Mouse (Mus musculus) erythroblast, embryonic 14.5 days (primary cell): ENCODE results near the gene Anxa5. TPM values are rescaled to one million over a fixed set of nuclear protein-coding genes. Genes with fewer than 3 reads are reported as not detected.

Experiments
- H3K27me3 ChIP-seq: 2 replicates; pipeline ENCODE4 v1.6.1; 2012; ENCODE audit warnings: inconsistent platforms; ENCODE audit not compliant: control insufficient read depth
- H3K36me3 ChIP-seq: 2 replicates; pipeline ENCODE4 v1.6.1; 2012; ENCODE audit warnings: mild to moderate bottlenecking, inconsistent platforms; ENCODE audit not compliant: control insufficient read depth
- H3K4me1 ChIP-seq: 2 replicates; pipeline ENCODE4 v1.6.1; 2012; ENCODE audit warnings: inconsistent platforms; ENCODE audit not compliant: control insufficient read depth
- H3K4me3 ChIP-seq: replicated peaks from 2 replicates; pipeline ENCODE3; 2012; ENCODE audit warnings: moderate library complexity, mild to moderate bottlenecking, inconsistent platforms
- H3K9me3 ChIP-seq: 2 replicates; pipeline ENCODE4 v1.6.1; 2012; ENCODE audit warnings: low read length, inconsistent platforms, mixed read lengths; ENCODE audit not compliant: control insufficient read depth
- GATA1 ChIP-seq: IDR thresholded peaks from 2 replicates; pipeline ENCODE4 v1.6.1; 2012; ENCODE audit warnings: low read length, inconsistent platforms, mixed read lengths
- TAL1 ChIP-seq: IDR thresholded peaks from 3 replicates; pipeline ENCODE4 v1.6.1; 2012; ENCODE audit warnings: low read length, inconsistent platforms, mixed read lengths
- polyA plus RNA-seq: library from polyadenylated mRNA; stranded (reverse); fragments of >175 nt; gene quantifications from 2 replicates; pipeline ENCODE4 v1.2.3, GENCODE M21; 2012

Anxa5 gene
- polyA plus RNA-seq, 1 experiment = 0.43 TPM

DNA sequence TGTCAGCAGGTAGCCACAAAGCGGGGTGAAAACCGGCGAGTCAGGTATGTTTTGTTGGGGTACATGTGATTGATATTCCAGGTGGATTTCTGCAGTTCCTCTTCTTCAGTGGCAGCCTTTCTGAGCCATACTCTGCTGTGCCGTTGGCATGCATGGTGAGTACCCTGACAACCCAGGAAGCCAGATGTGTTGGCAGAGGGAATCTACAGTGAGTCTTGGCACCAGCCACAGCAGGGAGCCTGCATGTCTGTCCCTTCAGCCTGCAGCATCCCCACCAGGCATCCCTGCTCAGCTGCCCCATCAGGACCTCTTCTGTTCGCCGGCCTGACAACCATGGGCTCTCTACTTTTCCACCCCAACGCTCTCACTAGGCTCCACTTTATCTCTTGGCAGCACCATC lies 25.9 kb upstream of the Anxa5 start:
- no peaks in the 10 kb centered on the region for H3K36me3 ChIP-seq
- no peaks in the 10 kb centered on the region for H3K27me3 ChIP-seq
- H3K4me3 ChIP-seq = no peak overlapping the region
- TF ChIP-seq GATA1 = no peak
- TF ChIP-seq TAL1 = no peak
- no peaks in the 10 kb centered on the region for H3K4me1 ChIP-seq
- no peaks in the 10 kb centered on the region for H3K9me3 ChIP-seq

DNA sequence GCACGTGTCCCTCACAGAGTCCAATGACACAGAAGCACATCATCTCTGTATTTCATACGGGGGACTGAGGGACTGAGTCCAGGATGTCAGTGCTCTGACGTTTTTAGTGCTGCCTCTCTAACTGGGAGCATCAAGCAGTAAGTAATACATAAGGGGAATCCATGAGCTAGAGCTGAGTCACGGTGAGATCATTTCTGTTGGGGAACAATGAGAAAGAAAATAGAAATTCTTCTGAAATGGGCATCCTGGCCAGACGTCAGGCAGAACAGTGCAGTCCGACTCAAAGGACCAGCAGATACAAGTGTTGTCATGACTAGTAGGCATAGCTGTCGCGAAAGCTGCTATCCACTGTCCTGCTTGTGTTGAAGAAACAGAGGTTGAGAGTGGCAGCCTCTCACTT lies 25.3 kb upstream of the Anxa5 start:
- no peaks in the 10 kb centered on the region for H3K4me1 ChIP-seq
- no peaks in the 10 kb centered on the region for H3K27me3 ChIP-seq
- no peaks in the 10 kb centered on the region for H3K9me3 ChIP-seq
- H3K4me3 ChIP-seq = no peak overlapping the region
- no peaks in the 10 kb centered on the region for H3K36me3 ChIP-seq
- TF ChIP-seq GATA1 = no peak
- no peak for TF ChIP-seq TAL1

DNA sequence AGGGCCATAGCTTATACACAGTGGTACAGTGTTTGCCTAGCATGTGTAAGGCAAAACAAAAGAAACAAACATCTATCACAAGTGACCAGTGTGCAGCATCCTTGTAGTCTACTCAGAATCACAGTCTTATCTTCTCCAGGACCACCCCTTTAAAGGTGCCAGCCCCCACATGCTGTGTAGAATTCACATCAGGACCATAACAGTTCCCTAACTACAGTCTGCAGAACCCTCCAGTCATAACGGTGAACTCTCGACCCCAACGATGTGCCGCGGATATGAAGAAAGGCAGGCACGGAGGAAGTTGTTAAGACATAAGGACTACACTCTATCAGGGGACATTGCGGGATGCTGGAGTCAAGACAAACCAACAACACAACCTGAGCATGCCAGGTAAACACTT lies 23.7 kb upstream of the Anxa5 start:
- Histone ChIP-seq H3K4me1 (no peaks in the 10 kb centered on the region), H3K4me3 (no peak overlapping the region), H3K9me3 (no peaks in the 10 kb centered on the region), H3K36me3 (no peaks in the 10 kb centered on the region), H3K27me3 (no peaks in the 10 kb centered on the region)
- TF ChIP-seq TAL1 (no peak), GATA1 (no peak)

DNA sequence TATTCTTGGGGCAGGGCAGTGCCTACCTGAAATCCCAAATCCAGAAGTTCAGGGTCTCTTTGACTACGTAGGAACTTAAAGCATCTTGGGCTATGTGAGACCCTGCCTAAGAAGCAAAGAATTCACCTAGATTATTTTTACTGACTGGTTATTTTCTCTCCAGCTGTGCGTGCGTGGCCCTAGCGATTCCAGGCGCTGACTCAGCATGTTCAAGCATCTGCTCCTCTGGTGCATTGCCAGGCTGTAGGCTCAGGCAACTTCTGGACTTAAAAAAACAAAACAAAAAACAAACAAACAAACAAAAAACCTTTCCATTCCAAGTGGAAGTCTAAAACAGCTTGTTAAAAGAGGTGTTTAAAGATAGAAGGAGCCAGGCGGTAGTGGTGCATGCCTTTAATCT lies 22.5 kb upstream of the Anxa5 start:
- TF ChIP-seq TAL1 = no peak
- TF ChIP-seq GATA1 = no peak
- H3K4me1 ChIP-seq = no peaks in the 10 kb centered on the region

DNA sequence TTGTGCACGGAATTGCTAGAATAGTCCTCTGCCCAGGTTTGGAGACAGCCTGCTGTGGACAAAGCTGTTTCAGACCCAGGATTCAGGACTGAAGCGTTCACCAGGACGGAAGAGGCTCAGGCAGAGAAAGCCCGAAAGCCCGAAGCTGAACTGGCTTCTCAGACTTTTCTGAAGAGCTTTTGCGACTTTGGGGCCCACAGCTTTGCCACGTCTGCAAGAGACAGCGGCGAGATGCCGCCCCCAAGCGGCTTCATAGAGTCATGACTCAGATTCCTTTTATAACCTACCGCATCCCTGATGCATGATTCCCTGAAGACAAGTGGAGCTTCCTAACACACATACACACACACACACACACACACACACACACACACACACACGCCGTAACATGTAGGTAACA lies 21.1 kb upstream of the Anxa5 start:
- Histone ChIP-seq H3K27me3 (no peaks in the 10 kb centered on the region), H3K36me3 (no peaks in the 10 kb centered on the region), H3K4me1 (no peaks in the 10 kb centered on the region), H3K4me3 (no peak overlapping the region), H3K9me3 (no peaks in the 10 kb centered on the region)
- TF ChIP-seq GATA1 (no peak), TAL1 (no peak)

More for the DNA sequence above, 22.5 kb upstream of the Anxa5 start:
- Histone ChIP-seq H3K27me3 (no peaks in the 10 kb centered on the region), H3K36me3 (no peaks in the 10 kb centered on the region), H3K9me3 (no peaks in the 10 kb centered on the region), H3K4me3 (no peak overlapping the region)

DNA sequence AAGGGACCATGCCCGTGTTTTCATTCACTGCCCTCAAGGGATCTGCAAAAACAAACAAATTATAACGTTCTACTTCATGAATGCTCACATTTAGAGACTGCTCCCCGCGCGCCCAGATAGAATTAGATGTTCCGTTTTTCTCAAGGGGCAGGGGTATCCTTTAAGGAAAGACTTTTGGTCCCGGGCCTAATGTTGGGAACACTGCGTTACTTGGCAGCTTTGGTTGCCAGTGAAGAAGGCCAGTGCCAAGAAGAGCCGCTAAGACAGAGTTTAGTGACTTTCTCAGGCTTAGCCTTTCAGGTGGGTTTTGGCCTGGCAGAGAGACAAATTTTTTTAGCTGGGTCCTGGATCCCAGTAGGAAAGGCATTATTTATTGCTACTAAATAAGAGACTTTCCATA lies 20.6 kb upstream of the Anxa5 start:
- H3K4me1 ChIP-seq = no peaks in the 10 kb centered on the region
- H3K36me3 ChIP-seq = no peaks in the 10 kb centered on the region
- no peaks in the 10 kb centered on the region for H3K27me3 ChIP-seq
- H3K9me3 ChIP-seq = no peaks in the 10 kb centered on the region
- TF ChIP-seq GATA1 (no peak), TAL1 (no peak)
- no peak overlapping the region for H3K4me3 ChIP-seq

DNA sequence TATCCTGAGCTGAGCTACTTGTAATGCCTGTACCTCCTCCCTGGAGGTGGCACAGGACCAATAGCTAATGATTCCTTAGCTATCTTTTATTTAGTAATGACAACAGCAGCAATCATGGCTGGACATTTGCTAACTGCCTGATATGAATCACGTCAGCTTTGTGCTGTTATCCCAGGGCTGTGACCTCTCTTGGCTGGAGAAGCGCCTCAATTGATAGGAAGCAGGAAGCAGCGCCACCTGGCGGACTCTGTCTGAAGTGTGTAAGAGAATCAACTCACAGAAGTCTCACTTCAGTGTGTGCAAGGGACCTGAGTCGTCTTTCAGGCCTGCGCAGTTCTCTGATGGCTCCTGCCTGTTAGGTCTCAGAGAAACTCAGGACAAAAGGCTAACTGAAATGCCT lies 19.7 kb upstream of the Anxa5 start:
- Histone ChIP-seq H3K4me3 (no peak overlapping the region), H3K36me3 (no peaks in the 10 kb centered on the region), H3K27me3 (no peaks in the 10 kb centered on the region), H3K4me1 (no peaks in the 10 kb centered on the region), H3K9me3 (no peaks in the 10 kb centered on the region)
- TF ChIP-seq TAL1 (no peak), GATA1 (no peak)

DNA sequence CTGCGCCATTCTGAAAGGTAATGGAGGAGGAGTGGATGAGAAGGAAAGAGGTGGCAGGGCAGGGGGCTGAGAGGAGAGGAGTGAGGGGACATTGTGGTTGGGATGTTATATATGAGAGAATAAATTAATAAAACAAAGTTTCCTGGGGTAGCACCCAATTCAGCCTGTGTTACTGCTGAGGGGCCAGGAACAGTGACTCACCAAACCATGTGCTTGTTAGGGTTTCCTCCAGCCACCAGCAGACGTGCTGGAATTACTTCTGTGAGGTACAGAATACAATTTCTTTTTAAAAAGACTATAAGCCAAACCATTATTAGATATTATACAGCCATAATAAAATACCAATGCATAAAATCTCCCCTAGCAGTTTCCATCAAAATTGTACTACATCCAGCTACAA lies 18.9 kb upstream of the Anxa5 start:
- H3K9me3 ChIP-seq = no peaks in the 10 kb centered on the region
- no peaks in the 10 kb centered on the region for H3K27me3 ChIP-seq
- H3K4me3 ChIP-seq = no peak overlapping the region
- TF ChIP-seq GATA1 (no peak), TAL1 (no peak)
- H3K4me1 ChIP-seq = no peaks in the 10 kb centered on the region
- H3K36me3 ChIP-seq = no peaks in the 10 kb centered on the region

DNA sequence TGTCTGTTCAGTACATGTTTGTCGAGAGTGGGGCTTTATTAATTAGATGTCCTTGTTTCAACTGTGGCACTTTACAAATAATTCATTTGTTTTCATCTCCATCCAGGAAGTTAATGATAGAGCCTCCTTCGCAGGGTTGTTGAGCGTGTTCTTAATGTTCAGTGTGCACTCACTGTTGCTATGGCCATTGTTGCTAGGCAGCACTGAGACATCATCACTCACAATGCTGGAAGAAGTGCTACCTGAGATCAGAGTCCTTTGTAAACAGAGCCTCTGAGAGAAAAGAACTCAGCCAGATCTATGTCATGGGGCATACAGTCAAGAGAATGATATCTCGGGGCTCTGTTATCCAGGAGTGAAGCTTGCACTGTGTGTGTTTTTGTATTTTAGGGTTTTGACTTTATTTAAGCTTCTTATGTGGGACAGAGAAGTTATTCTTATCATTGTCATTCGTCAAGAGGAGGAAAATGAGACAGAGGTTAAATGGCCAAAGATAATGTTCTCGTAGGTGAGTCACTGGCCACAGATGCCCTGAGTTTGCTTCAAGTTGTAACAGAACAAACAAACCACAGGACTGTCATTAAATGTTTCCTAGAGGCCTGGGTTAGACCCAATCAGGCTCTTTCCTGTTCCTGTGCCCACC lies 18.1 kb upstream of the Anxa5 start:
- Histone ChIP-seq H3K4me1 (no peaks in the 10 kb centered on the region), H3K4me3 (no peak overlapping the region), H3K9me3 (no peaks in the 10 kb centered on the region), H3K36me3 (no peaks in the 10 kb centered on the region), H3K27me3 (no peaks in the 10 kb centered on the region)
- no peak for TF ChIP-seq GATA1
- no peak for TF ChIP-seq TAL1
